Mouse (Mus musculus) lung, embryonic 16.5 days (tissue): ENCODE data around the gene Kcnn3. TPM values are rescaled to one million over a fixed set of nuclear protein-coding genes. Genes with fewer than 3 reads are reported as not detected.

Source experiments
- ATAC-seq: fragments of 200-750 bp; cut with Nextera tagmentation; 2 replicates; pipeline ENCODE4 v1.8.0; 2017; ENCODE audit warnings: low read depth, mild to moderate bottlenecking, moderate library complexity
- H3K27ac ChIP-seq: fragments of 300-500 bp; sonication (generic); 2 replicates; pipeline ENCODE4 v1.5.1; 2014; ENCODE audit warnings: mild to moderate bottlenecking, control low read depth, low read length
- H3K27me3 ChIP-seq: fragments of 300-500 bp; sonication (generic); 2 replicates; pipeline ENCODE4 v1.6.1; 2014; ENCODE audit warnings: low read depth, low read length, mixed read lengths; ENCODE audit not compliant: control insufficient read depth, insufficient read depth
- H3K36me3 ChIP-seq: fragments of 300-500 bp; sonication (generic); 2 replicates; pipeline ENCODE4 v1.6.1; 2014; ENCODE audit warnings: low read length; ENCODE audit not compliant: control insufficient read depth, insufficient read depth
- H3K4me1 ChIP-seq: fragments of 300-500 bp; sonication (generic); replicated peaks from 2 replicates; pipeline ENCODE4 v1.6.1; 2014; ENCODE audit warnings: low read length, mixed read lengths; ENCODE audit not compliant: control insufficient read depth, insufficient read depth
- H3K4me2 ChIP-seq: fragments of 300-500 bp; sonication (generic); 2 replicates; pipeline ENCODE4 v1.6.1; 2014; ENCODE audit warnings: low read depth, low read length, control low read depth
- H3K4me3 ChIP-seq: fragments of 300-500 bp; sonication (generic); 2 replicates; pipeline ENCODE4 v1.5.1; 2014; ENCODE audit warnings: mild to moderate bottlenecking, low read length, control low read depth
- H3K9ac ChIP-seq: fragments of 300-500 bp; sonication (generic); 2 replicates; pipeline ENCODE4 v1.6.1; 2014; ENCODE audit warnings: low read length, control low read depth
- H3K9me3 ChIP-seq: fragments of 300-500 bp; sonication (generic); 2 replicates; pipeline ENCODE4 v1.6.1; 2016; ENCODE audit warnings: low read length; ENCODE audit not compliant: control insufficient read depth
- WGBS: fragments of 180-500 bp; shearing (Covaris S2); extraction: QIAGEN DNeasy Blood & Tissue Kit; methylation state at CpG from one replicate; pipeline ENCODE4 v1.1.7; 2014; 5-methylcytosine and 5-hydroxymethylcytosine counted together
- polyA plus RNA-seq: library from polyadenylated mRNA; unstranded; fragments of >200 nt; fragmentation: Nextera tagmentation; extraction: Ambion mirVana; gene quantifications from 2 replicates; pipeline ENCODE4 v1.2.1, GENCODE M21; 2015

Kcnn3 gene
- polyA plus RNA-seq, 1 experiment from 2014 or later: 0.68 TPM

GRCm38 (mm10) chr3:89686031-89686430 is 166.1 kb downstream of the Kcnn3 start:
- no peak overlapping the region for H3K9ac ChIP-seq
- H3K4me2 ChIP-seq: no peak overlapping the region
- no peaks in the 10 kb centered on the region for H3K36me3 ChIP-seq
- no peak overlapping the region for H3K4me3 ChIP-seq
- no peak for ATAC-seq
- peaks cover 5% of the 10 kb centered on the region; the same call in 1 of the 2 replicates for H3K4me1 ChIP-seq
- no peaks in the 10 kb centered on the region for H3K9me3 ChIP-seq
- H3K27ac ChIP-seq: no peak overlapping the region
- H3K27me3 ChIP-seq: peaks cover 3% of the 10 kb centered on the region; the same call in 1 of the 2 replicates
- WGBS: 28% methylated on average over 5 of the region's 5 CpGs

DNA sequence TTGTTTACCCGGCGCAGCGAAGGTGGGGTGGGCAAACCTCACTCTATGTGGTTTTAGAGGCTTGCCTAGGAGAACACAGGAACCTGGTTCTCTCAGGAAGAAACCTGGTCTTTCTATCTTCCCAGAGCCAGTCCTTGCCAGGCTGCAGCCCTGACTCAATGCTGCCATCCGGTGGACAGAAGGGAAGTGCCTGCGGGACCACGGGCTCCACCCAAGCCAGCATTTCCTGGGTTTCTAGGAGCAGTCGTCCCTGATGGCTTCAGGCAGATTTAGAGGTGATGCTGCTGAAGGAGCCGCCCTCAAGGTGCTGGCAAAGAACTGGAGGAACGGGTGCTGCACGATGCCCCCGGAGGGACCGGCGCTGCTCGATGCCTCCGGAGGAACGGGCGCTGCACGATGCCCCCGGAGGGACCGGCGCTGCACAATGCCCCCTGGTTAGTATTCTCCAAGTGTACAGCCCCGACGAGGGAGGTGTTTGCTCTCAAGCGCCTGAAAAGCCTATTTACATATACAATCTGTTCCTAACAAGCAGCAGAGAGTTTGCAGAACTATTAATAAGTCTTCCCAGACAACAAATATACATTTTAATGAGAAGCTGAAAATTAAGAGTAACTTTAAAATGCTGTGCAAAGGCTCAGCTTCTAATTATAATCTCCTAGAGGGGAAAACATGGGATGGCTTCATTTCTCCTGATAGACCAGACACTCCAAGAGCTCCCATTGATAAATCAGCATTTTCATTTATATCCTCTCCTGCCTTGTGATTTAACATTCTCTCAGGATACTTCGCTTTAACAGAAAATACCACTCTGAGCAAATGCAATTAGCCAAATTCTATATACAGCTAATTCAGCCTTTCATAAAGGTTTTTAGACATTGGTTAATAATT is 169.0 kb downstream of the Kcnn3 start:
- H3K27me3 ChIP-seq: no peaks in the 10 kb centered on the region; the same call in 1 of the 2 replicates
- H3K9ac ChIP-seq: peak overlapping the region; percentile 65
- no peaks in the 10 kb centered on the region for H3K36me3 ChIP-seq
- H3K9me3 ChIP-seq: no peaks in the 10 kb centered on the region
- H3K27ac ChIP-seq: no peak overlapping the region
- ATAC-seq: peak; percentile 85
- peak overlapping the region; percentile 42 for H3K4me3 ChIP-seq
- WGBS: 4% methylated on average over 25 of the region's 25 CpGs
- peak overlapping the region; percentile 54 for H3K4me2 ChIP-seq
- 0 out of 2 replicates have a peak, but pooled peaks cover 3% of the 10 kb centered on the region for H3K4me1 ChIP-seq

- no peak overlapping the region for H3K4me2 ChIP-seq
- ATAC-seq: no peak
Measured at GRCm38 (mm10) chr3:89691776-89692175, 171.8 kb downstream of the Kcnn3 start.

DNA sequence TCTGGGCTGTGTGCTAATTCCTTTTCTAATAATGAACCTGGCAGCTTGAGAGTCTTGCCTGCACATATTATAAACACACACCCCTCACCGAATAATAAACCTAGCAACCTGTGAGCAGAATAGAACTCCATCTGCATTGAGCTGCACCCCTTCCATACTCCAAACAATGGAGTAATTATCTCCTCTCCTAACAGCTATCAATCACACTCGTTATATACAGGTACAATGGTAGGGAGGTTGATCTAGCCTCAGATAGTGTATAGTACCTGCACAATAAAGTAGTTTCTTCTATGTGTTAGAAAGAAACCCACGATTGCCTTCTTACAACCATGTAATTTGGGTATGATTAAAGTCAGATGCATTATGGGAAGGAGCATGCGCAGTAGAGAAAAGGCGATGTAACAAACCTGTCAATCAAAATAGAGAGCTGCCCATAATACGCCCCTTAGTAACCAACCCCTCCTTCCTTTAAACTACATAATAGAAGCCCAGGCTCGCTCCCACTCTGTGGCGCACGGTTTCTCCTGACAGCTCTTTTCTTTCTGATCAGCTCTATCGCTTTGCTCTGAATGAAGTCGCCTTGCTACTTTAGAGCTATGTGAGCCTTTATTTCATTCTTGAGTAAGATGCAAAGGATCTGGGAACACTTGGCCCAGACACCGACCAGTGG is 176.3 kb downstream of the Kcnn3 start:
- Histone ChIP-seq H3K4me1 (no peaks in the 10 kb centered on the region), H3K27ac (no peak overlapping the region), H3K4me3 (no peak overlapping the region), H3K9ac (no peak overlapping the region), H3K27me3 (no peaks in the 10 kb centered on the region), H3K36me3 (no peaks in the 10 kb centered on the region), H3K4me2 (no peak overlapping the region), H3K9me3 (no peaks in the 10 kb centered on the region)
- ATAC-seq: no peak
- 80% methylated on average over 12 of the region's 12 CpGs for WGBS

More at GRCm38 (mm10) chr3:89691776-89692175, 171.8 kb downstream of the Kcnn3 start:
- Histone ChIP-seq H3K27ac (no peak overlapping the region), H3K9ac (no peak overlapping the region), H3K4me1 (0 out of 2 replicates have a peak, but pooled peaks cover 3% of the 10 kb centered on the region), H3K27me3 (no peaks in the 10 kb centered on the region; the same call in 1 of the 2 replicates), H3K4me3 (no peak overlapping the region), H3K36me3 (no peaks in the 10 kb centered on the region), H3K9me3 (no peaks in the 10 kb centered on the region)
- 55% methylated on average over 9 of the region's 9 CpGs for WGBS

DNA sequence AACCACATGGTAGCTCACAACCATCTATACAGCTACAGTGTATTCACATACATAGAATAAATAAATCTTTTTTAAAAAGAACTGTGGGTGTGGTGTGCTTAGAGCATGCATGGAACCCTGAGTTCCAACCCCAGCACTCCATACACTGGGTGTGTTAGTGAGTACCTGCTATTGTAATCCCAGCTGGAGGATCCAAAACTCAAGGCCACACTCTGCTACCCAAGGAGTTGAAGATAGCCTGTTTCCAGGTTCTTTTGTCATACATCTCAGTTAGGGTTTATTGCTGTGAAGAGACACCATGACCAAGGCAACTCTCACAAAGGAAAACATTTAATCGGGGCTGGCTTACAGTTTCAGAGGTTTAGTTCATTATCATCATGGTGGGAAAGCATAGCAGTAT is 179.0 kb downstream of the Kcnn3 start:
- Histone ChIP-seq H3K27ac (no peak overlapping the region), H3K4me1 (no peaks in the 10 kb centered on the region), H3K27me3 (no peaks in the 10 kb centered on the region), H3K9me3 (no peaks in the 10 kb centered on the region), H3K4me2 (no peak overlapping the region), H3K9ac (no peak overlapping the region), H3K36me3 (no peaks in the 10 kb centered on the region), H3K4me3 (no peak overlapping the region)
- WGBS: 86% methylated on average over 1 of the region's 1 CpGs
- ATAC-seq: no peak

DNA sequence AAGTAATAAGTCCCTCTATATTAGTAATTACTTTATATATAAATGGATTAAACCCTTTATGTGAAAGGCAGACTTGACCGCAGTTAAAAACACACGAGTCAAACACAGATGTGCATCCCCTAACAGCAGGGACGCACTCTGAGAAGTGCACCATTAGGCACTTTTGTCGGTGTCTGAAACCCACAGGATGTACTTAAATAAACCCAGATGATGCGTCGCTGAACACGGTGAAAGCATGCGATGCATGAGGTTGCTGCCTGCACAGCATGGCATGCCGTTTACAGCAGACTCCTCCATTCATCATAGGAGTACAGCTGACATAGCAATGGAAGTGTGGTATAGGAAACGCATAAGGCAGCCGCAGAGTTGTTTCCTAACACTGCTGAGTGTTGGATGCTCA is 180.5 kb downstream of the Kcnn3 start:
- H3K36me3 ChIP-seq: no peaks in the 10 kb centered on the region
- no peak overlapping the region for H3K9ac ChIP-seq
- no peaks in the 10 kb centered on the region for H3K4me1 ChIP-seq
- H3K4me2 ChIP-seq: no peak overlapping the region
- no peaks in the 10 kb centered on the region for H3K9me3 ChIP-seq
- H3K4me3 ChIP-seq: no peak overlapping the region
- ATAC-seq: no peak
- H3K27ac ChIP-seq: no peak overlapping the region
- 61% methylated on average over 11 of the region's 11 CpGs for WGBS
- no peaks in the 10 kb centered on the region for H3K27me3 ChIP-seq

GRCm38 (mm10) chr3:89703596-89703995 is 183.6 kb downstream of the Kcnn3 start:
- Histone ChIP-seq H3K4me2 (no peak overlapping the region), H3K9ac (no peak overlapping the region), H3K9me3 (no peaks in the 10 kb centered on the region), H3K27me3 (no peaks in the 10 kb centered on the region), H3K36me3 (no peaks in the 10 kb centered on the region), H3K4me3 (no peak overlapping the region), H3K27ac (no peak overlapping the region), H3K4me1 (no peaks in the 10 kb centered on the region)
- WGBS: 35% methylated on average over 3 of the region's 3 CpGs
- no peak for ATAC-seq

DNA sequence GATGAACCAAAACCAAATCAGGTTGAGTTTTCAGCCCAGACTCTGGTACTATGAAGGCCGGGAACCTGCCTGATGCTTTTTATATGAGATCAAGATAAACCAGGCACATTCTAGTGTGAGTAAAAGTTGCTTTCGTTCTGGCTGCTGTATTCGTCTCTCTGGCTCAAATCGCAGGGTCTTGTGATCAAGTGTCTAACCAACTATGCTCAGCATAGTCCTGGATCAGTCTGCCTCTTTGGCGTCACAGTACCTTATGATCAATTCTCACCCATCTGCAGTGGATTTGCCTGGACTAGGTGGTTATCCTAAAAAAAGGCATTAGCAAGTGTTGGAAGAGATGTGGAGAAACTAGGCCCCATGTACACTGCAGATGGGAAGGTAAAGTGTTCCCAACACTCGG is 184.1 kb downstream of the Kcnn3 start:
- H3K4me2 ChIP-seq: no peak overlapping the region
- ATAC-seq: no peak
- H3K36me3 ChIP-seq: no peaks in the 10 kb centered on the region
- H3K27me3 ChIP-seq: no peaks in the 10 kb centered on the region
- H3K27ac ChIP-seq: no peak overlapping the region
- WGBS: 74% methylated on average over 6 of the region's 6 CpGs
- no peaks in the 10 kb centered on the region for H3K9me3 ChIP-seq
- H3K4me1 ChIP-seq: no peaks in the 10 kb centered on the region
- no peak overlapping the region for H3K9ac ChIP-seq
- H3K4me3 ChIP-seq: no peak overlapping the region
